Mouse (Mus musculus) myocyte (in vitro differentiated cells): ENCODE results near the gene Pcnp. TPM values are rescaled to one million over a fixed set of nuclear protein-coding genes. Genes with fewer than 3 reads are reported as not detected.

ENCODE experiments used
- H3K27me3 ChIP-seq: one replicate; pipeline ENCODE4 v1.6.1; 2011; ENCODE audit not compliant: control insufficient read depth, insufficient read depth, insufficient read length
- H3K36me3 ChIP-seq: one replicate; pipeline ENCODE4 v1.6.1; 2011; ENCODE audit not compliant: control insufficient read depth, insufficient read depth
- H3K4me2 ChIP-seq: one replicate; pipeline ENCODE4 v1.6.1; 2011; ENCODE audit warnings: low read depth, control low read depth
- H3K4me3 ChIP-seq: one replicate; pipeline ENCODE4 v1.5.1; 2011; ENCODE audit warnings: mild to moderate bottlenecking, control low read depth, moderate library complexity
- H3K79me2 ChIP-seq: one replicate; pipeline ENCODE4 v1.6.1; 2011; ENCODE audit not compliant: control insufficient read depth, insufficient read depth
- H3ac ChIP-seq: one replicate; pipeline ENCODE4 v1.6.1; 2011; ENCODE audit not compliant: control insufficient read depth, insufficient read length
- CEBPB ChIP-seq: IDR thresholded peaks from 2 replicates; pipeline ENCODE4 v1.6.1; 2011; ENCODE audit warnings: mild to moderate bottlenecking, moderate library complexity; ENCODE audit not compliant: poor library complexity, insufficient read depth, severe bottlenecking
- E2F4 ChIP-seq: IDR thresholded peaks from one replicate; pipeline ENCODE4 v1.6.1; 2011; ENCODE audit warnings: mild to moderate bottlenecking, control low read depth, moderate library complexity; ENCODE audit not compliant: insufficient read depth
- MAX ChIP-seq: IDR thresholded peaks from one replicate; pipeline ENCODE4 v1.6.1; 2011; ENCODE audit warnings: low read depth, mild to moderate bottlenecking, control low read depth
- MYOD1 ChIP-seq, 3 experiments: IDR thresholded peaks; one replicate each; pipeline ENCODE4 v1.6.1; 2011; ENCODE audit warnings: control low read depth in 2 of 3, low read depth in 2 of 3, mild to moderate bottlenecking in 2 of 3, moderate library complexity in 1 of 3; ENCODE audit not compliant: insufficient read length in 2 of 3, control insufficient read depth in 1 of 3
- MYOG ChIP-seq, 3 experiments: IDR thresholded peaks; one replicate each; pipeline ENCODE4 v1.6.1; 2011; ENCODE audit warnings: control low read depth in 2 of 3, low read depth in 2 of 3, mild to moderate bottlenecking in 2 of 3; ENCODE audit not compliant: insufficient read length in 2 of 3, control insufficient read depth in 1 of 3, insufficient read depth in 1 of 3
- POLR2A ChIP-seq: IDR thresholded peaks from one replicate; pipeline ENCODE4 v1.6.1; 2011; ENCODE audit warnings: low read depth, mild to moderate bottlenecking, control low read depth, moderate library complexity; ENCODE audit not compliant: insufficient read length
- POLR2AphosphoS2 ChIP-seq: IDR thresholded peaks from one replicate; pipeline ENCODE4 v1.6.1; 2011; ENCODE audit warnings: low read depth, control low read depth; ENCODE audit not compliant: insufficient read length
- REST ChIP-seq: IDR thresholded peaks from one replicate; pipeline ENCODE4 v1.6.1; 2011; ENCODE audit warnings: mild to moderate bottlenecking, control low read depth, moderate library complexity; ENCODE audit not compliant: insufficient read depth, insufficient read length
- SRF ChIP-seq: IDR thresholded peaks from one replicate; pipeline ENCODE4 v1.6.1; 2011; ENCODE audit warnings: low read depth; ENCODE audit not compliant: control insufficient read depth, insufficient read length
- TCF12 ChIP-seq: IDR thresholded peaks from one replicate; pipeline ENCODE4 v1.6.1; 2011; ENCODE audit warnings: mild to moderate bottlenecking, control low read depth; ENCODE audit not compliant: poor library complexity, insufficient read depth, severe bottlenecking
- TCF3 ChIP-seq: IDR thresholded peaks from one replicate; pipeline ENCODE4 v1.6.1; 2011; ENCODE audit warnings: low read depth, control low read depth; ENCODE audit not compliant: insufficient read length
- USF1 ChIP-seq: IDR thresholded peaks from one replicate; pipeline ENCODE4 v1.6.1; 2011; ENCODE audit warnings: low read depth, mild to moderate bottlenecking, control low read depth, moderate library complexity
- polyA plus RNA-seq: library from polyadenylated mRNA; unstranded; fragments of >200 nt; fragmentation: generic; extraction: Trizol; gene quantifications from one replicate; pipeline ENCODE4 v1.2.1, GENCODE M21; 2012; ENCODE audit warnings: missing spikeins

The Pcnp gene
- polyA plus RNA-seq, 1 experiment: 39.1 TPM

DNA sequence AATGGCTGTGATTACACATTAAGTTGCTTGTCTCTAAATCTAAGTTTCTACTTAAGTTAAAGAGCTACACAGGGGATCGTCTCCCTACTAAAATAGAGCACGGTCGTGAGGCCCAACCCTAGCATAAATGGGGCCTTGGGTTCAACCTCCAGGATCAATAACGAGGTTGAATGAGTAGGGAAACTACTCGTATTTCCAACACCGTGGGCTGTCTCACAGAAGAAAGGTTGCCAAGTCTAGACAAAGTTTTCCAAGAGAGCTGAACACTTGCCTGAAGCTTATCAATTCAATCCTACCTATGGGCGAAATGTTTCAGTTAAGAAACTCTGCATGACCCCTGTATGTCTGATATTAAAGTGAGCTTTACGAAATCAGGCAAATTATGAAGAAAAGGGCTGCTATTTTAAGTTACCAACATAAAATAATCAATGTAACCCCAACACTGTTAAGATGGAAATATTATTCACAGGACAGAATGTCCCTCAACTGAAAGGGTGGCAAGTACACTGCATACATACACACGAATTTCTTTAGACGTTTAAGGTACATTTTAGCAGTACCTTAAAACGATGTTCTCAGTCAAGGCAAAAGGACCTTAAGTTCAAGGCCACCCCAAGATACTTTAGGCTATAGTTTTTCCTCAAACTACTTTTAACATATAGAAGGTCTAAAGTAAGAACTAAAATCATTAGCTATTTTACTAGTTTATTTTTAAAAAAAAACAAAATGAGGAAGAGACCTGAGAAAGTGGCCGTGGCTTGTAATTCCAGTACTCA, 1.5 kb downstream of the Pcnp start:
- peaks cover 61% of the 10 kb centered on the region for H3K79me2 ChIP-seq

DNA sequence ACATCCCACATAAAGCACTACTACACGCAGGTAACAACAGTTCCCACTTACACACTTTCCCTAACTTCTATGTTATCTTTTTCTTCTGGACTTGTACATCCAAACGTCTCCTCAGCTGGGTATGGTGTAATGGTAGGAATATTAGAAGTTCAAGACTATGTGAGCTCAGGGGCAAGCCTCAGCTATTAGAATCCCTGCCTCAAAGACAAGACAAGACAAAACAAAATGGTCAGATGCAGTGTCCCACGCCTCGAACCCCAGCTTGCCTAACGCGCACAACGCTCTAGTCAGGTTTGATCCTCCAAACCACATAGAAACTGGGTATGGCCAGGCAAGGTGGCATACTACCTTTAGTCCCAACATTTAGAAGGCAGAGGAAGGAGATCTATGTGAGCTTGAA, 9.9 kb downstream of the Pcnp start:
- Histone ChIP-seq H3K4me3 (no peak overlapping the region), H3K36me3 (peaks cover 28% of the 10 kb centered on the region), H3ac (no peak overlapping the region), H3K27me3 (no peaks in the 10 kb centered on the region), H3K4me2 (no peak overlapping the region), H3K79me2 (peaks cover 41% of the 10 kb centered on the region)
- TF ChIP-seq USF1: no peak
- no peak for TF ChIP-seq TCF12

More for the DNA sequence above, 1.5 kb downstream of the Pcnp start:
- H3K4me3 ChIP-seq: peak overlapping the region; percentile 83
- no peaks in the 10 kb centered on the region for H3K36me3 ChIP-seq
- H3K4me2 ChIP-seq: peak overlapping the region; percentile 90
- no peak for TF ChIP-seq USF1
- H3ac ChIP-seq: no peak overlapping the region
- no peaks in the 10 kb centered on the region for H3K27me3 ChIP-seq

DNA sequence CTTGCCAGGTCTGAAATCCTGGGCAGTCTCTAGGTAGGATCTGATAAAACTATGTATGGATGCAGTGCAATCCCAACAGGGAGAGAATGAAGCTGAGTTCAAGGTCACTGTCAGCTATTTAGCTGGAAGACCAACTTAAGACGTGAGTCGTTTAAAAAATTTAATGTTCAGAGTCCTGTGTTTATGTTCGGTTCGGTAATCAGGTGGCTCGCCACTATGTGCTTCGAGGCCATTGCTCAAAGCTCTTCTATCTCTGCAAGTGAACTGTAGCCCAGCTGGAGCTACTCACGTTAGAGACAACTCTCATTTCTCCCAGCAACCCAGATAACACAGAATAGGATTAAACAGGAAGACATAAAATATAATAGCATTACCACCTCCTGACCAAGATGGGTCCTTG, 15.5 kb downstream of the Pcnp start:
- no peak overlapping the region for H3K4me2 ChIP-seq
- no peak for TF ChIP-seq MAX
- TF ChIP-seq USF1: no peak
- TF ChIP-seq POLR2A: no peak
- TF ChIP-seq TCF12: no peak
- TF ChIP-seq TCF3: no peak
- TF ChIP-seq POLR2AphosphoS2: peak; percentile 43
- TF ChIP-seq CEBPB: no peak
- no peak overlapping the region for H3ac ChIP-seq
- H3K79me2 ChIP-seq: no peaks in the 10 kb centered on the region
- H3K36me3 ChIP-seq: peaks cover 26% of the 10 kb centered on the region
- H3K4me3 ChIP-seq: no peak overlapping the region
- H3K27me3 ChIP-seq: no peaks in the 10 kb centered on the region

DNA sequence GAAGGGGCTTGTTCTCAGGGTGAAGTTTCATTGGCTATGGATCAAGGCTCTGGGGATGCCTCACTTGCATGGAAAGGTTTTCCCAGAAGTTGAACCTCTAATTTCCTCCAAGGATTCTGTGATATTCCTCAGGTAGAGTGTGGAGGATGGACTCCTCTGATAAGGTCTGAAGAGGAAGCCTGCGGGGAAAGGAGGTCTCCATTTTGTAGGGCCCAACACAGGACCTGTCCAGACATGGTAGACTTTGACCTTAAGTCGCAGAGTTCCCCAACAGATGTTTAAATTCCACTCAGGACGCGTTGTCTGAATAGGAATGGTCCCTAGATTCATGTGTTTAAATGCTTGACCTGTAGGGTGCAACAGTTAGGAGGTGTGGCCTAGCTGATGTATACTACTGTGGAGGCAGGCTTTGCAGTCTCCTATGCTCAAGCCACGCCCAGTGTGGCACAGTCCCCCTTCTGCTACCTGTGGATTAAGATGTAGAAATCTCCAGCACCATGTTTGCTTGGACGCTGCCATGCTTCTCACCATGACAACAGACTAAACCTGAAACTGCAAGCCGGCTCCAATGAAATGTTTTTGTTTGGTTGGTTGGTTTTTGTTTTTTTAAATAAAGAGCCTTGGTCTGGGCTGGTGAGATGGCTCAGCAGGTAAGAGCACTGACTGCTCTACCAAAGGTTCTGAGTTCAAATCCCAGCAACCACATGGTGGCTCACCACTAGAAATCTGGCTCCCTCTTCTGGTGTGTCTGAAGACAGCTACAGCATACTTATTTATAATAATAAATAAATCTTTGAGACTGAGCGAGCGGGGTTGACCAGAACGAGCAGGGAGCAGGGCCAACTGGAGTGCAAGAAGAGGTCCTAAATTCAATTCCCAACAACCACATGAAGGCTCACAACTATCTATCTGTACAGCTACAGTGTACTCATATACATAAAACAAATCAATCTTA, 16.5 kb downstream of the Pcnp start:
- Histone ChIP-seq H3K36me3 (peaks cover 20% of the 10 kb centered on the region), H3K4me3 (no peak overlapping the region), H3K27me3 (no peaks in the 10 kb centered on the region), H3ac (no peak overlapping the region), H3K4me2 (no peak overlapping the region), H3K79me2 (no peaks in the 10 kb centered on the region)
- TF ChIP-seq E2F4 (no peak), POLR2AphosphoS2 (peak; percentile 87), MYOG (IDR thresholded peaks at IDR 0.05; ENCODE audit: control insufficient read depth in 1 of 3, insufficient read depth in 1 of 3, insufficient read length in 2 of 3, low read depth in 2 of 3) (no peak), MAX (no peak), CEBPB (no peak), REST (no peak), TCF3 (no peak)

DNA sequence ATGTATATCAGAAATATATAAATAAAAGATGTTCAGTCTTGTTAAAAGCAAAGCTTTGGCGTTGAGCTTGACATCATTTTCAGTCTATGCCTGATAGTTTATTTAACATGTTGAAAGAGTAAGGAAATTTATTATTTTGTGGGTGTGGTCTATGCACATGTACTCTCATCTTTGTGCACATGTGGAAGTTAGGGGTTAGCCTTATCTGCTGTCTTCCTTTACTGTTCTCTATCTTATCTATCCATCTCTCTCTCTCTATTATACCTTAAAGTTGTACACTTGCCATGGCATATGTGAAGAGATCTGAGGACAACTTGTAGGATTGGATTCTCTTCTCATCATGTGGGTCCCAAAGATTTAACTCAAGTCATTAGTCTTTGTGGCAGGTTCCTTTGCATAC, 20.7 kb downstream of the Pcnp start:
- H3K4me2 ChIP-seq: no peak overlapping the region
- TF ChIP-seq REST (no peak), MYOD1 (IDR thresholded peaks at IDR 0.05; ENCODE audit: control insufficient read depth in 1 of 3, insufficient read length in 2 of 3, low read depth in 2 of 3) (no peak), USF1 (no peak), SRF (no peak), CEBPB (no peak), POLR2AphosphoS2 (no peak), MAX (no peak), POLR2A (no peak), TCF3 (no peak)
- no peaks in the 10 kb centered on the region for H3K79me2 ChIP-seq
- H3ac ChIP-seq: no peak overlapping the region
- no peak overlapping the region for H3K4me3 ChIP-seq
- H3K27me3 ChIP-seq: no peaks in the 10 kb centered on the region
- H3K36me3 ChIP-seq: peaks cover 42% of the 10 kb centered on the region
